Mouse (Mus musculus): ENCODE results near the gene Slc41a1. TPM values are rescaled to one million over a fixed set of nuclear protein-coding genes. Genes with fewer than 3 reads are reported as not detected.
A peak's percentile ranks its signal among the peaks of the same experiment; 100 is the strongest.

The Slc41a1 gene
- total RNA-seq, 2 experiments from 2014 or later: 34.8 to 56.7 TPM

DNA sequence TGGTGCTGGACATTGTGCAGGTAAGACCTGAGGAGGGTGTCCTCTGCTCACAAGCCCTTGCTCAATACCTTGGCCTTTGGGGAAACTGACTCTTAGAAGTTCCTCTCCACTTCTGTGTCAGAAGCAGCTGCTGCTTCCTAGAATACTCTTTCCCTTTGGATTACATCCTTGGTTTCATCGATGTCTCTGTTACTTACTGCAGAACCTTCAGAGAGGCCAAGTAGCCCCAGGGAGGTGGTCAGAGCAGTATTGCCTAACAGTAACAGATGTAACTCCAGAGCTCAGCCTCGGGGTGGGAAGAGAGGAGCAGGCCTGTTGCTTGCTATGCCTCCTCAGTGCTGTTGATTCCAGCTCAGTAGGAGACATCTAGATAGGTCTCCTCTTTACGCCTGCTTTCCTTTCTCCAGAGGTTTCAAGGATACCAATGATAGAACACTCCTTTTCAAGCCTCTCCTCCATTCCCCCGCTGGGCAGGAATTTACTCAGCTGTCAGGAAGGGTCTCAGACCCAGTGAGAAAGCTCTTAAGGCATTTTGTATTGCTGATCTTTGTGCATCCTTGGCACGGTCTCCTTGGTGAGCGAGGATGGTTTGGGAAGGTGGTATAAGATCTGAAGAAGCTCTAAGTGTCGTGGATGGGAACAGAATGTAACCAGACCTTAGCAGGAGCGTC is 3.8 kb downstream of the Slc41a1 start:
- no peak for DNase-seq
- TF ChIP-seq CTCF (IDR thresholded peaks at IDR 0.05): no peak
- intact Hi-C loops (cut with DNase I): no loop called here
- Histone ChIP-seq H3K4me3 (peak overlapping the region; percentile 42), H3K27ac (peak overlapping the region; percentile 98)

DNA sequence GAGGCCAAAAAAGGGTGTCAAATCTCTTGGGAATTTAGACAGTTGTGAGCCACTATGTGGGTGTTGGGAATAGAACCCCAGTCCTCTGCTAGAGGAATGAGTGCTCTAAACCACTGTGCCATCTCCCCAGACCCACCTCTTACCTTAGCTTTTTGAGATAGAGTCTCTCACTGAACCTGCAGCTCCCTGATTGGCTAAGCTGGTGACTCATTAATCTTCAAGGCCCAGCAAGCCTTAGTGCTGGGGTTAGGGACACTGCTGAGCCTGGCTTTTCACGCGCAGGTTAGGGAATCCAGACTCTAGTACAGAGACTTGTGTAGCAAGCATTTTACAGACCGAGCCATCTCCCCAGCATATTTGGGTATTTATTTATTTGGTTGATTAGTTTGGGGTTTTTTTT is 9.7 kb downstream of the Slc41a1 start:
- Histone ChIP-seq H3K4me3 (no peak overlapping the region), H3K27ac (no peak overlapping the region)
- DNase-seq: no peak
- no peak for TF ChIP-seq CTCF (IDR thresholded peaks at IDR 0.05)
- intact Hi-C loops (cut with DNase I): no loop called here

DNA sequence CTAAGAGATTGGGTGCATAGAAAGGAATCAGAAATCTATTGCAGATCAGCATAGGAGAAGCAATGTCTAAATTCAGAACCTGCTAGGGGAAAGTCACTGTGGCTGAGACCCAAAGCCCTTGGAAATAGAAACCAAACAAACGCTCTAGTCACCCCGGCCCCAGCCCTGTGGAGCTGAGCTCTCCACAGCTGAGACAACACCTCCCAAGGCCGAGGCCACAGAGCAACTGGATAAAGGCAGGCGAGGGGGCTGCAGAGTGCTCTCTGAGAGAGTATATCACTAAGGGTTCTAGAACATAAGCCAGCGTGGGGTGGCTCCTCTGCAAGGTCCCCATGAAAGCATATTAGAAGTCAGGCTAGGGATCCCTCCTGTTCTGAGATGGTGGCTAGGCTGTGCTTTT is 11.2 kb downstream of the Slc41a1 start:
- peak overlapping the region; percentile 69 for H3K27ac ChIP-seq
- intact Hi-C loops (cut with DNase I): no loop called here
- TF ChIP-seq CTCF (IDR thresholded peaks at IDR 0.05): no peak
- DNase-seq: no peak
- no peak overlapping the region for H3K4me3 ChIP-seq

DNA sequence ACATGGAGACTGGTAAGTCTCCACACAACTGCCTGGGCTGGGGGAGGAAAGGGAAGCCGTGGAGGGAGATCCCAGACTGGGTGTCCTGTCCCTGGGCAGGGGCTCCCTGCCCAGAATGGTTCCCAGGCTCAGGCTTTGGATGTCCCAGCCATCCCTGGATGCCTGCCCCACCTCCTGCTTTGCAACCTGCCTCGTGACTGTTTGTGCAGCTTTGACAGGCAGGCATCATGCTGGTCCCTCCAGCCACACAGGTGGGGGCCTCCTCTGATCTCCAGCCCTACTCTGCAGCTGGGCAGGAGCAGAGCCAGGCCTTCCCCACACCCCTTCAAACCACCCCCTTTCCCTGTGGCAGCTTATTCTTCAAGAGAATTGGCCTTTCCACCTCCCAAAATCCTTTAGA is 12.0 kb downstream of the Slc41a1 start:
- no peak for TF ChIP-seq CTCF (IDR thresholded peaks at IDR 0.05)
- H3K27ac ChIP-seq: peak overlapping the region; percentile 69
- H3K4me3 ChIP-seq: no peak overlapping the region
- intact Hi-C loops (cut with DNase I): no loop called here
- peak; percentile 76 for DNase-seq

DNA sequence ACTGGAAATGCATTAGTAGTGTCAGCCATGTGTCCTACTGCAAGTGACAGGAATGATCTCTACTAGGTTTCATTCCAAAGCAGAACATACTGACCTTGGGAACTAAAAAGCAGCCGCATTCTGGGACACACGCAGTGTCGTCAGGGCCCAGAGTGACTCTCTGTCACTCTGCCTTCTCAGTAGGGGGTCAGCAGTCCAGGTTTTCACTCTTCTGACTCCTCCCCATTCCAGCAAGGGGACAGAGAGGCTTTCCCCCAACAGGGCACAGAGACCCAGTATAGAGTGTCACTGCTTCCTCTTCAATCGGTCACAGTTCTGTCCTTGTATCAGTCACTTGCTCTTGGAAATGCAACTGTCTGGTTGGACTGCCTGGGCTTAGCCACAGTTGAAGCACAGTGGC is 14.9 kb downstream of the Slc41a1 start:
- TF ChIP-seq CTCF (IDR thresholded peaks at IDR 0.05): no peak
- intact Hi-C loops (cut with DNase I): no loop called here
- peak overlapping the region; percentile 82 for H3K27ac ChIP-seq

DNA sequence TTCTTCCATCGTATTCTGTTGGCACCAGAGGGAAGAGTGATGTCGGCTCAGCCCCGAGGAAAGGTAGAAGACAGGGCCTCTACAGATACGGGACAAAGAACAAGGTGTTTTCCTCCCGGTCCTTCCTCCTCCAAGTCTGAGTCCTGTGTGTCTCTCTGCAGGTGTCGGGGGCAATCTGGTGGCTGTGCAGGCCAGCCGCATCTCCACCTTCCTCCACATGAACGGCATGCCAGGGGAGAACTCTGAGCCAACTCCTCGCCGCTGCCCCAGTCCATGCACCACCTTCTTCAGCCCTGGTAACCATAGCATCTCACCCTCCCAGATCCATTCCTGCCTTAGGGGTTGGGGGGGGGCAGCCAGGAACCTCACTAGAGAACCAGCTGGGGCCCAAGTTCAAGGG is 16.5 kb downstream of the Slc41a1 start:
- intact Hi-C loops (cut with DNase I): no loop called here
- Histone ChIP-seq H3K27ac (no peak overlapping the region), H3K4me3 (no peak overlapping the region)
- TF ChIP-seq CTCF (IDR thresholded peaks at IDR 0.05): no peak
- no peak for DNase-seq

More for the DNA sequence above, 14.9 kb downstream of the Slc41a1 start:
- no peak for DNase-seq
- no peak overlapping the region for H3K4me3 ChIP-seq

DNA sequence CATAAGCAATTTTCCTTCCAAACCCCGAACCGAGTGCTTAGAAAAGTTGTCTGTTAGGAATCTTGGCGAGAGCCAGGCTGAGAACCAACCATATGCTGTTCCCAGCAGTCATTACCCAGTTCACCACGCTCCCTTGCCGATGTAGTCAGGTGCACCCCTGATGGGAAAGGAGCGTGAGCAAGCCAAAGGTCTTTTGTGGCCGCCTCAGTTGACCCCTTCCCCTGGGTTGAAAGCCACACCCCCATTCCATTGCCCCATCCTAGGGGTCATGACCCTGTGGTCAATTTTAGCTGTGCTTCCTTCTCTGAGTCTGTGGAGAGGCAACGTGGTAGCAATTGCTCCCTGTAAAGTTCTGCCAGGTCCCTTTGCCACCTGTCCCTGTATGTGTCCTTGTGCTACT is 17.6 kb downstream of the Slc41a1 start:
- TF ChIP-seq CTCF (IDR thresholded peaks at IDR 0.05): no peak
- Histone ChIP-seq H3K27ac (peak overlapping the region; percentile 68), H3K4me3 (no peak overlapping the region)
- no peak for DNase-seq
- intact Hi-C loops (cut with DNase I): loop anchor here (5.0 kb wide), 2 partner anchors 78 to 233 kb away; no protein-coding TSS in a partner anchor

DNA sequence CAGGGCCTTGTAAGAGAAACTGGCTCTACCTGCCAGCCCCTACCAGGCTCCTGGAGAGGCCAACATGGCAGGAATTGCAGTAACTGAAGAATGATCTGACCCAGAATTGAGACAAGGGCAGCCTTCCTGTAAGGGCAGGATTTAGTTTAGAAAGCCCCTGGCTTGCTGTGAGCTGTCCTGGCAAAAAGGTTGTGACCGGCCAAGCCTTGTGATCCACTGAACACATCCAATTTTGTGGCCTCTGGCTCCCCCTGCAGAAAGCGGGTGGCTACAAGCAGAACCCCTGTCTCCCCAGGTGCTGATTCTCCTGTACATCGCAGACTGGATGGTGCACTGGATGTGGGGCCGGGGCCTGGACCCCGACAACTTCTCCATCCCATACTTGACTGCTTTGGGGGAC is 19.0 kb downstream of the Slc41a1 start:
- intact Hi-C loops (cut with DNase I): loop anchor here (1.0 to 5.0 kb wide), 4 partner anchors 79 to 234 kb away; no protein-coding TSS in a partner anchor
- Histone ChIP-seq H3K27ac (peak overlapping the region; percentile 68), H3K4me3 (no peak overlapping the region)
- TF ChIP-seq CTCF (IDR thresholded peaks at IDR 0.05): peak; percentile 84
- peak; percentile 87 for DNase-seq

DNA sequence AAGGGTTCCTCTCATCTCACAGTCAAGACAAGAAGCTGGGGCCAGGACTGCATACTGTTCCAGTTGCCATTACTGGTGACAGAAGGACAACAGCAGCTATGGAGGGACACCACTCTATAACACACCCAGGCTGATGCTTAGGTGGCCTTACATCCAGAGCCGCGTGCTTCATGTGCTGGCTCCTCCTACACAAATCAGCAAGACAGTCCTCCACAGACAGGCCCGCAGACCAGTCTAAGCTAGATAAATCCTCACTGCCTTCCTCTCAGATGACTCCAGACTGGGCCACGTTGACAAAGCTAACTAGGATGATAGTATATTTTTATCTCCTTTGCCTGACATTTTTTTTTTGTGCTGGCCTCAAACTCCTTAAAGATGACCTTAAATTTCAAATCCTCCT is 34.5 kb downstream of the Slc41a1 start:
- no peak for DNase-seq
- H3K4me3 ChIP-seq: no peak overlapping the region
- H3K27ac ChIP-seq: no peak overlapping the region
- intact Hi-C loops (cut with DNase I): no loop called here
- TF ChIP-seq CTCF (IDR thresholded peaks at IDR 0.05): no peak

DNA sequence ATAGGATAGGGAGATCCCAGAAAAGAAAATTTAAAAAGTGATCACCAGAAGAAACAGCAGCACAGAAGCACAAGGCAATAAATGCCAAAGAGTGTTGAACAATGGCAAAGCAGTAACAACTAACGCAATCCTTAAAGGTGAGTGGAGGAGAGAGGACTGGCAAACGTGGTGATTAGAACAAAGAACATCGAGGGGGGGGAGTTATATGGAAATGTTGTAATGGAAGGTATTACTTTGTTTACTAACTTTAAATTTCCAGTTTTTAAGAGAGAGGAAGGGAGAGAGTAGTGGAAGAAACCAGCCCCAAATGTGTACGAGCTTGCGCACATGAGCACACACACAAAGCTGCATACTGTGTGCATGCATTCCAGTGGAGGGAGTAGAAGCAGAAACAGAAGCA is 38.3 kb downstream of the Slc41a1 start:
- TF ChIP-seq CTCF (IDR thresholded peaks at IDR 0.05): no peak
- intact Hi-C loops (cut with DNase I): no loop called here
- no peak overlapping the region for H3K27ac ChIP-seq
- H3K4me3 ChIP-seq: no peak overlapping the region
- no peak for DNase-seq

DNA sequence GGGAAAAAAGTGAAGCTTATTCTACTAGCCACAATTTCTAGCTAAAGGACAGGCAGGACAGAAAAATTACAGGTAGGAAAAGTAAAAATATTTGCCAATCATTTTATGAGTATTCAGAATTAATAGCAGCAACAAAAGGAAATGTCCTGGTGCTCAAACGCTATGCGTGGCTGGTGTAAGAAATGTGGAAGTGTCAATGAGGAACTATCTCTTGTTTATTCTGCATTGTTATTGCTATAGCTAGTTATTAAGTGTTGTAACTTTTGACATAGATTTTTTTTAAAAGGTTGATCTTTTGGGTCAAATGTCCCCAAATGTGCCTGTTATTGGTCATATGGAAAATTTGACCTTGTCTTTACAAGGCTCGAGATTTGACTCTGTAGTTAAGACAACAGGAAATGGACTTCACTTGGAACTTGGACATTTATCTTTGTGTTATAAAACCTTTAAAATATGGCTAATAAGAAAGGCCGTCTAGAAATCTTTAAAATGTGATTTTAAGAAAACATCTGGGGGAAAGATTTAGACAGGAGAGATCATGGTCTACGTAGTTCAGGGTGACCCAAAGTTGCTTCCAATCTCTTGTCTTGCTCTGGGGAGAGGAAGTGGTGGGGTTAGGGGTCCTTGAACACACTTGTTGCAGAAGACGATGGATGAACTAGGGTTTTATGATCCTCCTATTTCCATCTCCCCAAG is 39.2 kb downstream of the Slc41a1 start:
- no peak overlapping the region for H3K27ac ChIP-seq
- no peak for TF ChIP-seq CTCF (IDR thresholded peaks at IDR 0.05)
- peak overlapping the region; percentile 73 for H3K4me3 ChIP-seq
- intact Hi-C loops (cut with DNase I): loop anchor here (2.0 kb wide), 1 partner anchor 44 kb away; the partner anchor contains the start of gene Nucks1
- DNase-seq: no peak

DNA sequence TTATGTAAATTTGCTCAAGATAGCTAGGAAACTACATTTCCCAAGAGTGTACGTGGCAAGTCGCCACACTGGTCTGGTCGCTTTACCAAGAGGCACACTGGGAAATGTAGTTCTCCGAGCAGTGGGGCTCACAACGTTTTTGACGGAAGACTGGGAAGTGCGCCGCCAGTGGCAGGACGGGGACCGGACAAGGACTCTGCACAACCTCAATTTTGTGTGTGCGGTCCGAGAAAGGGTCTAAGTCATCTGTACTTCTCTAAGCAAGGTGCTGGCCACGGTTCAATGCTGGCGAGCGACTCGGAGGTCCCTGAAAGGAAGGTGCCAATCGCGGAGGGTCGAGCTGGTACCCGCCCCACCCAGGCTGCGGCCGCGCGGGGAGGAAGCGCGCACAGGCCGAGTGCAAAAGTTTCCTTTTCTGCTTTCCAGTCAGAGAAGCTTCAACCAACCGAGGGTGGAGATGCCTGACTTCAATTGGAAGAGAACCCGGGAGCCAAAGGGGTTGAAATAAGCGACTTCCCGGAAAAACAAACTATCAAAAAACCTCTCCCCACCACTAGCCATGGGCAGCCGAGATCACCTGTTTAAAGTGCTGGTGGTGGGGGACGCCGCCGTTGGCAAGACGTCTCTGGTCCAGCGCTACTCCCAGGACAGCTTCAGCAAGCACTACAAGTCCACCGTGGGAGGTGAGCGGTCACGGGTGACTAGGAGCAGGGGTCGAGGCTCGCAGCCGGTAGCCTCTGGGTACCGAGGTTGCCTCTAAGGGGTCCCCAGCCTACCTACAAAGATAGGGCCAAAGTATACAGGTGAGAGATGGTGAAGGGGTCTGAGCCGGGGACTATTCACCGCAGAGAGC is 40.0 kb downstream of the Slc41a1 start, which contains the start of gene Rab29:
Rab29 (plus strand) TSS at position 132 of the 853 bp plus-strand sequence.
- H3K27ac ChIP-seq: peak within 1 kb of the TSS; percentile 93
- intact Hi-C loops (cut with DNase I): loop anchor here (2.0 kb wide), 1 partner anchor 43 kb away; the partner anchor contains the start of gene Nucks1
- peak; percentile 95 for DNase-seq
- peak within 1 kb of the TSS; percentile 73 for H3K4me3 ChIP-seq
- TF ChIP-seq CTCF (IDR thresholded peaks at IDR 0.05): peak; percentile 94
